Mouse (Mus musculus) lung, adult 18-20 months (tissue): Measurements from ENCODE around the gene Myo16.

Experiments
- DNase-seq, 2 experiments: peaks; one replicate each; pipeline ENCODE4 v3.0.0; 2022; ENCODE audit warnings: mixed read lengths in 2 of 2

The Myo16 gene

GRCm38 (mm10) chr8:10633360-10634140 lies 479.8 kb downstream of the Myo16 start:
- DNase-seq: no peak

- no peak for DNase-seq
Observed at GRCm38 (mm10) chr8:10634421-10634820, 480.7 kb downstream of the Myo16 start.

GRCm38 (mm10) chr8:10638871-10639270 lies 485.2 kb downstream of the Myo16 start:
- DNase-seq: no peak

GRCm38 (mm10) chr8:10640176-10640810 lies 486.6 kb downstream of the Myo16 start:
- no peak for DNase-seq

- no peak for DNase-seq
Observed at GRCm38 (mm10) chr8:10640859-10641258, 487.1 kb downstream of the Myo16 start.

- no peak for DNase-seq
Observed at GRCm38 (mm10) chr8:10641343-10641742, 487.6 kb downstream of the Myo16 start.

GRCm38 (mm10) chr8:10643244-10643643 lies 489.5 kb downstream of the Myo16 start:
- no peak for DNase-seq

GRCm38 (mm10) chr8:10644481-10644880 lies 490.8 kb downstream of the Myo16 start:
- DNase-seq: no peak

GRCm38 (mm10) chr8:10645740-10646139 lies 492.0 kb downstream of the Myo16 start:
- no peak for DNase-seq

- no peak for DNase-seq
Observed at GRCm38 (mm10) chr8:10646485-10646884, 492.8 kb downstream of the Myo16 start.

- DNase-seq: no peak
Observed at GRCm38 (mm10) chr8:10651546-10652315, 498.0 kb downstream of the Myo16 start.

GRCm38 (mm10) chr8:10653282-10653681 lies 499.6 kb downstream of the Myo16 start:
- DNase-seq: peak; percentile 56 to 72

GRCm38 (mm10) chr8:10654922-10655518 lies 501.3 kb downstream of the Myo16 start:
- no peak for DNase-seq

GRCm38 (mm10) chr8:10663770-10664470 lies 510.2 kb downstream of the Myo16 start:
- peak in 1 of 2 experiments; percentile 14 for DNase-seq

- peak; percentile 13 to 42 for DNase-seq
Observed at GRCm38 (mm10) chr8:10664861-10665543, 511.3 kb downstream of the Myo16 start.

GRCm38 (mm10) chr8:10665821-10666283 lies 512.1 kb downstream of the Myo16 start:
- DNase-seq: peak in 1 of 2 experiments; percentile 14

- no peak for DNase-seq
Observed at GRCm38 (mm10) chr8:10671862-10672548, 518.3 kb downstream of the Myo16 start.

- no peak for DNase-seq
Observed at GRCm38 (mm10) chr8:10677840-10678410, 524.2 kb downstream of the Myo16 start.

GRCm38 (mm10) chr8:10681926-10682325 lies 528.2 kb downstream of the Myo16 start:
- DNase-seq: no peak

GRCm38 (mm10) chr8:10683088-10683487 lies 529.4 kb downstream of the Myo16 start:
- no peak for DNase-seq
